Mouse (Mus musculus): ENCODE measurements around the gene Nxpe3.

Nxpe3 gene

GRCm38 (mm10) chr16:55809779-55810514, 85.1 kb downstream of the Nxpe3 start:
- DNase-seq (ENCODE audit: low read depth), result no peak

GRCm38 (mm10) chr16:55809345-55809744, 85.7 kb downstream of the Nxpe3 start:
- DNase-seq (ENCODE audit: low read depth), result no peak

- peak; percentile 70 for DNase-seq (ENCODE audit: low read depth)
Measured at GRCm38 (mm10) chr16:55807505-55807932, 87.6 kb downstream of the Nxpe3 start.

GRCm38 (mm10) chr16:55804799-55805198, 90.3 kb downstream of the Nxpe3 start:
- peak; percentile 91 for DNase-seq (ENCODE audit: low read depth)

GRCm38 (mm10) chr16:55801629-55802028, 93.5 kb downstream of the Nxpe3 start:
- DNase-seq (ENCODE audit: low read depth), result peak; percentile 33

GRCm38 (mm10) chr16:55798845-55799244, 96.2 kb downstream of the Nxpe3 start:
- peak; percentile 63 for DNase-seq (ENCODE audit: low read depth)

GRCm38 (mm10) chr16:55790326-55790725, 104.8 kb downstream of the Nxpe3 start:
- DNase-seq (ENCODE audit: low read depth), result no peak

Measured in 416B (cell line).